Mouse (Mus musculus): Measurements from ENCODE around the gene She. TPM values are rescaled to one million over a fixed set of nuclear protein-coding genes. Genes with fewer than 3 reads are reported as not detected.

Gene She
- polyA plus RNA-seq, 1 experiment: 2.4 TPM

- Histone ChIP-seq H3K27ac (replicated peaks; ENCODE audit: low read depth, low read length) (peak overlapping the region; percentile 65), H3K4me3 (ENCODE audit: insufficient read depth, low read depth, low read length) (no peak overlapping the region), H3K4me1 (ENCODE audit: control insufficient read depth, insufficient read depth, insufficient read length, low read length) (peaks cover 25% of the 10 kb centered on the region)
Measured at GRCm38 (mm10) chr3:89863716-89864509, 32.7 kb downstream of the She start.

GRCm38 (mm10) chr3:89865020-89865419, 33.9 kb downstream of the She start:
- no peak overlapping the region for H3K27ac ChIP-seq (replicated peaks; ENCODE audit: low read depth, low read length)
- H3K4me1 ChIP-seq (ENCODE audit: control insufficient read depth, insufficient read depth, insufficient read length, low read length): peaks cover 30% of the 10 kb centered on the region
- H3K4me3 ChIP-seq (ENCODE audit: insufficient read depth, low read depth, low read length): no peak overlapping the region

GRCm38 (mm10) chr3:89865764-89866163, 34.6 kb downstream of the She start:
- no peak overlapping the region for H3K27ac ChIP-seq (replicated peaks; ENCODE audit: low read depth, low read length)
- H3K4me1 ChIP-seq (ENCODE audit: control insufficient read depth, insufficient read depth, insufficient read length, low read length): peaks cover 29% of the 10 kb centered on the region
- H3K4me3 ChIP-seq (ENCODE audit: insufficient read depth, low read depth, low read length): no peak overlapping the region

- H3K4me1 ChIP-seq (ENCODE audit: control insufficient read depth, insufficient read depth, insufficient read length, low read length): peaks cover 16% of the 10 kb centered on the region
- H3K4me3 ChIP-seq (ENCODE audit: insufficient read depth, low read depth, low read length): no peak overlapping the region
- H3K27ac ChIP-seq (replicated peaks; ENCODE audit: low read depth, low read length): no peak overlapping the region
Measured at GRCm38 (mm10) chr3:89867651-89868050, 36.5 kb downstream of the She start.

- Histone ChIP-seq H3K4me3 (ENCODE audit: insufficient read depth, low read depth, low read length) (no peak overlapping the region), H3K27ac (replicated peaks; ENCODE audit: low read depth, low read length) (no peak overlapping the region), H3K4me1 (ENCODE audit: control insufficient read depth, insufficient read depth, insufficient read length, low read length) (peaks cover 16% of the 10 kb centered on the region)
Measured at GRCm38 (mm10) chr3:89868357-89868756, 37.2 kb downstream of the She start.

DNA sequence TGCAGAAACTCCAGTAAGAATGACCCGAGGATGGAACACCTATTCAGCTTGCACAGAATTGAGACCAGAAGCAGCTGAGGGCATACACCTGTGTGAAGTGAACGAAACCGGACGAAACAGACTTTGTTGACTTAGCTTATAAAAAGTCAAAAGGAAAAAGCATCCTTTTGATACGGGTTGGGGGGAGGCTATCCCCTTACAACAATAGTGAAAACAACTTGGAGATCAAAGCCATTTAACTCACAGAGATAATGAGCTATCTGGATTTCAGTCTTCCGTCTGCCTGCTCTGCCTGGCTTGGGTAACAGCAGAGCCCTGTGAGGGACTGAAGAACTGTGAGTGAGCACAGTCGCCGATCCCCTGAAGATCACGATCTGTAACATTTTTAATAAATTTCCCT, 37.8 kb downstream of the She start:
- peaks cover 16% of the 10 kb centered on the region for H3K4me1 ChIP-seq (ENCODE audit: control insufficient read depth, insufficient read depth, insufficient read length, low read length)
- no peak overlapping the region for H3K27ac ChIP-seq (replicated peaks; ENCODE audit: low read depth, low read length)
- no peak overlapping the region for H3K4me3 ChIP-seq (ENCODE audit: insufficient read depth, low read depth, low read length)

DNA sequence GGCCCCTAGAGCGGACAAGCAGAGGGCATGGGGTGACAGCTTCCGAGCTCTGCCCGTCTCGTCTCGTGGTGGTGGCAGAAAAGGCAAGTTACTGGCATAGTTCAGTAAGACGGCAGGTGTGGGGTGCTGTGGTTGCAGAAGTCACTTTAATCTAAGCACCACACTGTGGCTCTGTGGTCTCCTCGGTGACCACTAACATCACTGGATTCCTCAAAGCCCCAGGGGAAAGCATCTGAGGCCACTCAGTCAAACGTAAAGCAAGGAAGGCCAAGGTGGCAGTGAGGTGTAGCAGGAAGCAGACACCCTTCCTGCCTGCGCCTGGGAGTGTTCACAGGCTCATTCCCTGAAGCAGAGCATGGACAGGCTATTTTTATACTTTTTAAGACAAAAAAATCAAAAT, 38.4 kb downstream of the She start:
- Histone ChIP-seq H3K27ac (replicated peaks; ENCODE audit: low read depth, low read length) (peak overlapping the region; percentile 31; the same call in 1 of the 2 replicates), H3K4me1 (ENCODE audit: control insufficient read depth, insufficient read depth, insufficient read length, low read length) (peaks cover 16% of the 10 kb centered on the region), H3K4me3 (ENCODE audit: insufficient read depth, low read depth, low read length) (no peak overlapping the region)

DNA sequence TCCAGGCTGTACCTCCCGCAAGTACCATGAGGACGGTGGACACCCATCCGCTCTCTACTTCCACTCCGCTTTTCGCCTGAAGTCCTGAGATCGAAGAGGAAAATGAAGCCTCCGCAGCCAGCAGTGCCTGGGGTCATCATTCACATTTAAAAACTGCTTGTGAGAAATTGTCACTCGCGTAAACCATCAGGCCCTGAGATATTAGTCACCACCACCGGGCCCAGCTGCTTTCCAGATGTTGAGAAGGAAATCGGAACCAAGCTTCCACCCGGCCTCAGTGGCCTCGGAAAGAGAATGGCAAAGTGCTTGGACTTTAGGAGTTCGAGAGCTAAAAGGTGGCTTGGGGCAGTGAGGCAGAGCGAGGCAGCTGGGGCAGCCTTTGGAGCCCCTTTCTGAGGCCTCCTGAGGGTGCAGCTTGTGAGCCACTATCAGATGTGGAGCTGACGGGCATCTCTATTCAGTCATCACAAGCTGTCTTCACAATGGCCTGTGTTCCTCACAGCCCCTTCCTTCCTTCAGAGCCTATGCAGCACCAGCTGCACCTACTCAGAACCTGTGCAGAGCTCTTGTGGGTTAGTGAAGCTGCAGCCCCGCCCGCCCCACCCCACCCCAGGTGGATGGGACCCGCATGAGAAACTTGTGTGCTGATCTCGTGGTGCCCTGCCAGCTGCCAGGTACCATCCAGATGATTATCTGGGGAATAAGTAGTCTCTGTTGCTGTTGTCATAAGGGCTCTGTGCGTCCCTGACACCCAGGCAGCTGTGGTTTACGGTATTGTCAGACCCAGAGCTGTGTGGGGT, 39.5 kb downstream of the She start:
- Histone ChIP-seq H3K27ac (replicated peaks; ENCODE audit: low read depth, low read length) (peak overlapping the region; percentile 71), H3K4me1 (ENCODE audit: control insufficient read depth, insufficient read depth, insufficient read length, low read length) (peaks cover 11% of the 10 kb centered on the region; the same call in 1 of the 2 replicates), H3K4me3 (ENCODE audit: insufficient read depth, low read depth, low read length) (no peak overlapping the region)

DNA sequence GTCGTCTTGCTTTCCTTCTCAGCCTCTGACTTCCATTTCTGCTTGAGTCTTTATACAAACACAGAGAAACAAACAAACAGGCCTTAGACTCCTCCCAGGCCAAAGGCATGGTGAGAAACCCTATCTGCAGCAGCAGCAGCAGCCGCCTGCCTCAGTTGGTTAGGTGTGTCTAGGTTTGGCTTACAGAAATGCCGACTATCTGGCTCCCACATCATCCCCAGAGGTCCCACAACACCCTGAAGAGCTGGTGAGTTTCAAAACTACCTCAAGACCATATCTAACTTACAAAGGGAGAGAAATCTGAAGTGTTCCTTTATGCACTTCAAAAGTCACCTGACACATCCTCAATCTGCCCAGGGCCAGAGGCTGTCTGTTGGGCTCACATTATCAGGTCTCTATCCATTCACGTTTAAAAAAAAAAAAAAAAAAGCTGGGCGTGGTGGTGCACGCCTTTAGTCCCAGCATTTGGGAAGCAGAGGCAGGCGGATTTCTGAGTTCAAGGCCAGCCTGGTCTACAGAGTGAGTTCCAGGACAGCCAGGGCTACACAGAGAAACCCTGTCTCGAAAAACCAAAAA, 40.3 kb downstream of the She start:
- peaks cover 11% of the 10 kb centered on the region; the same call in 1 of the 2 replicates for H3K4me1 ChIP-seq (ENCODE audit: control insufficient read depth, insufficient read depth, insufficient read length, low read length)
- no peak overlapping the region for H3K27ac ChIP-seq (replicated peaks; ENCODE audit: low read depth, low read length)
- H3K4me3 ChIP-seq (ENCODE audit: insufficient read depth, low read depth, low read length): no peak overlapping the region

- Histone ChIP-seq H3K27ac (replicated peaks; ENCODE audit: low read depth, low read length) (no peak overlapping the region), H3K4me1 (ENCODE audit: control insufficient read depth, insufficient read depth, insufficient read length, low read length) (peaks cover 11% of the 10 kb centered on the region; the same call in 1 of the 2 replicates), H3K4me3 (ENCODE audit: insufficient read depth, low read depth, low read length) (no peak overlapping the region)
Measured at GRCm38 (mm10) chr3:89872209-89872608, 41.0 kb downstream of the She start.

GRCm38 (mm10) chr3:89872684-89873083, 41.5 kb downstream of the She start:
- Histone ChIP-seq H3K4me3 (ENCODE audit: insufficient read depth, low read depth, low read length) (no peak overlapping the region), H3K4me1 (ENCODE audit: control insufficient read depth, insufficient read depth, insufficient read length, low read length) (peaks cover 14% of the 10 kb centered on the region; the same call in 1 of the 2 replicates), H3K27ac (replicated peaks; ENCODE audit: low read depth, low read length) (no peak overlapping the region)

DNA sequence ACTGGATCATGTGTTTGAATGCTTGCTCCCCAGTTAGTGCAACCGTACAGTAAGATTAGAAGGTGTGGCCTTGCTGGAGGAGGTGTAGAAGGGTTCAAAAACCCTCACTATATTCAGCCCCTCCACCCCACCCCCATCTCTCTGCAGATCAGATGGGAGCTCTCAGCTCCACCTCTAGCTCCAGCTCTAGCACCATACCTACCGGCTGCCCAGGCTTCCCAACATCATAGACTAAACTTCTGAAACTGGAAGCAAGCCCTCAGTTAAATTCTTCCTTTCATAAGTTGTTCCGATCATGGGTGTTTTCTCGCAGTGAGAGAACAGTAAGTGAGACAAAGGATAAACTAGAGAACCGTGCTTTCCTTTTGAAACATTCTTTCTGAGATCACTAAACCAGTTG, 42.9 kb downstream of the She start:
- H3K4me1 ChIP-seq (ENCODE audit: control insufficient read depth, insufficient read depth, insufficient read length, low read length): peaks cover 6% of the 10 kb centered on the region; the same call in 1 of the 2 replicates
- H3K4me3 ChIP-seq (ENCODE audit: insufficient read depth, low read depth, low read length): no peak overlapping the region
- no peak overlapping the region for H3K27ac ChIP-seq (replicated peaks; ENCODE audit: low read depth, low read length)

- Histone ChIP-seq H3K4me3 (ENCODE audit: insufficient read depth, low read depth, low read length) (no peak overlapping the region), H3K27ac (replicated peaks; ENCODE audit: low read depth, low read length) (no peak overlapping the region), H3K4me1 (ENCODE audit: control insufficient read depth, insufficient read depth, insufficient read length, low read length) (0 out of 2 replicates have a peak, but pooled peaks cover 3% of the 10 kb centered on the region)
Measured at GRCm38 (mm10) chr3:89875021-89875420, 43.9 kb downstream of the She start.

- no peak overlapping the region for H3K27ac ChIP-seq (replicated peaks; ENCODE audit: low read depth, low read length)
- peaks cover 3% of the 10 kb centered on the region; the same call in 1 of the 2 replicates for H3K4me1 ChIP-seq (ENCODE audit: control insufficient read depth, insufficient read depth, insufficient read length, low read length)
- H3K4me3 ChIP-seq (ENCODE audit: insufficient read depth, low read depth, low read length): no peak overlapping the region
Measured at GRCm38 (mm10) chr3:89875781-89876180, 44.6 kb downstream of the She start.

GRCm38 (mm10) chr3:89876469-89876868, 45.3 kb downstream of the She start:
- Histone ChIP-seq H3K27ac (replicated peaks; ENCODE audit: low read depth, low read length) (no peak overlapping the region), H3K4me1 (ENCODE audit: control insufficient read depth, insufficient read depth, insufficient read length, low read length) (peaks cover 3% of the 10 kb centered on the region; the same call in 1 of the 2 replicates), H3K4me3 (ENCODE audit: insufficient read depth, low read depth, low read length) (no peak overlapping the region)

All from brown adipose tissue, adult 24 weeks (tissue).